Mouse (Mus musculus) heart, adult 2 months (tissue): ENCODE data around the gene Gm609. TPM values are rescaled to one million over a fixed set of nuclear protein-coding genes. Genes with fewer than 3 reads are reported as not detected.
"Not testable (repeated sequence)": the region's sequence is repeated elsewhere in the genome, so short reads cannot be mapped to it uniquely, and the experiment has no call there.

ENCODE experiments used
- DNase-seq, 2 experiments: peaks; one replicate each; pipeline ENCODE4 v3.0.0; 2021
- H3K27ac ChIP-seq: fragments of 200-600 bp; 2 replicates; pipeline ENCODE4 v1.8.1; 2022
- H3K27me3 ChIP-seq: fragments of 200-500 bp; 2 replicates; pipeline ENCODE4 v1.6.1; 2012; ENCODE audit warnings: mild to moderate bottlenecking, low read length, inconsistent platforms, mixed read lengths; ENCODE audit not compliant: control insufficient read depth, insufficient read depth
- H3K36me3 ChIP-seq: fragments of 200-500 bp; 2 replicates; pipeline ENCODE4 v1.6.1; 2012; ENCODE audit warnings: low read length, inconsistent platforms; ENCODE audit not compliant: control insufficient read depth, insufficient read depth
- H3K4me1 ChIP-seq: fragments of 200-500 bp; 2 replicates; pipeline ENCODE4 v1.6.1; 2011; ENCODE audit warnings: low read length; ENCODE audit not compliant: control insufficient read depth, insufficient read depth
- H3K4me3 ChIP-seq: fragments of 200-600 bp; 2 replicates; pipeline ENCODE4 v1.8.1; 2022
- H3K79me2 ChIP-seq: fragments of 200-500 bp; replicated peaks from 2 replicates; pipeline ENCODE4 v1.6.1; 2012; ENCODE audit warnings: mild to moderate bottlenecking, inconsistent platforms, low read length, moderate library complexity, mixed read lengths; ENCODE audit not compliant: control insufficient read depth, insufficient read depth
- H3K9ac ChIP-seq: fragments of 200-500 bp; 2 replicates; pipeline ENCODE4 v1.6.1; 2012; ENCODE audit warnings: low read depth, mild to moderate bottlenecking, control low read depth, inconsistent platforms, low read length, mixed read lengths
- CTCF ChIP-seq: fragments of 200-600 bp; IDR thresholded peaks from 2 replicates; pipeline ENCODE4 v1.8.1; 2022; ENCODE audit warnings: antibody characterized with exemption, mild to moderate bottlenecking, moderate library complexity
- EP300 ChIP-seq: fragments of 200-500 bp; IDR thresholded peaks from 2 replicates; pipeline ENCODE4 v1.6.1; 2011; ENCODE audit warnings: low read depth, low read length, control low read depth; ENCODE audit not compliant: insufficient read depth
- POLR2A ChIP-seq: fragments of 200-500 bp; IDR thresholded peaks from 2 replicates; pipeline ENCODE4 v1.6.1; 2011; ENCODE audit warnings: mild to moderate bottlenecking, low read depth, low read length, control low read depth; ENCODE audit not compliant: insufficient read depth
- WGBS: fragments of 180-500 bp; shearing (Covaris S2); methylation state at CpG from one replicate; pipeline ENCODE4 v1.1.7; 2018; 5-methylcytosine and 5-hydroxymethylcytosine counted together
- intact Hi-C: fragments of 180-260 bp; cut with DNase I; formaldehyde crosslinking; loops from one replicate; pipeline ENCODE4 v1.15.1; 2025
- polyA plus RNA-seq: library from polyadenylated mRNA; depleted of rRNA; stranded (reverse); fragments of >200 nt; gene quantifications from 2 replicates; pipeline ENCODE4 v1.2.3, GENCODE M21; 2012
- total RNA-seq, 2 experiments: library from RNA; stranded (reverse); gene quantifications; 2 replicates each; pipeline ENCODE4 v1.2.3; 2021

The Gm609 gene
- total and polyA plus RNA-seq, 3 experiments, result not detected

GRCm38 (mm10) chr16:45495326-45495725 lies 2.6 kb upstream of the Gm609 start:
- Histone ChIP-seq H3K4me1 (no peaks in the 10 kb centered on the region), H3K9ac (no peak overlapping the region), H3K27ac (no peak overlapping the region), H3K79me2 (no peaks in the 10 kb centered on the region), H3K27me3 (no peaks in the 10 kb centered on the region), H3K36me3 (no peaks in the 10 kb centered on the region), H3K4me3 (no peak overlapping the region)
- TF ChIP-seq POLR2A (no peak), CTCF (no peak), EP300 (no peak)
- intact Hi-C loops, result no loop called here
- DNase-seq, result no peak
- WGBS, result 29% methylated on average over 1 of the region's 1 CpGs

- Histone ChIP-seq H3K36me3 (no peaks in the 10 kb centered on the region), H3K27me3 (no peaks in the 10 kb centered on the region), H3K27ac (no peak overlapping the region), H3K4me1 (no peaks in the 10 kb centered on the region), H3K9ac (no peak overlapping the region), H3K4me3 (no peak overlapping the region), H3K79me2 (no peaks in the 10 kb centered on the region)
- no peak for TF ChIP-seq POLR2A
- TF ChIP-seq CTCF, result no peak
- no peak for TF ChIP-seq EP300
- no peak for DNase-seq
- intact Hi-C loops, result no loop called here
These were observed 15.8 kb downstream of the Gm609 start for GRCm38 (mm10) chr16:45476991-45477390.

GRCm38 (mm10) chr16:45471836-45472235 lies 20.9 kb downstream of the Gm609 start:
- H3K79me2 ChIP-seq, DNase-seq, H3K9ac ChIP-seq, H3K4me1 ChIP-seq, H3K4me3 ChIP-seq, H3K36me3 ChIP-seq, intact Hi-C loops, H3K27me3 ChIP-seq, H3K27ac ChIP-seq: not testable (repeated sequence)
- 56% methylated on average over 3 of the region's 3 CpGs for WGBS

GRCm38 (mm10) chr16:45454762-45455161 lies 38.0 kb downstream of the Gm609 start:
- no peak overlapping the region for H3K9ac ChIP-seq
- TF ChIP-seq POLR2A (no peak), CTCF (no peak), EP300 (no peak)
- H3K27ac ChIP-seq, result no peak overlapping the region
- DNase-seq, result no peak
- no peaks in the 10 kb centered on the region for H3K27me3 ChIP-seq
- intact Hi-C loops, result no loop called here
- no peaks in the 10 kb centered on the region for H3K36me3 ChIP-seq
- no peaks in the 10 kb centered on the region for H3K79me2 ChIP-seq
- no peaks in the 10 kb centered on the region for H3K4me1 ChIP-seq
- H3K4me3 ChIP-seq, result no peak overlapping the region

GRCm38 (mm10) chr16:45437230-45437739 lies 55.5 kb downstream of the Gm609 start:
- intact Hi-C loops, result no loop called here
- DNase-seq, result no peak
- Histone ChIP-seq H3K27me3 (no peaks in the 10 kb centered on the region), H3K36me3 (no peaks in the 10 kb centered on the region), H3K27ac (no peak overlapping the region), H3K4me1 (no peaks in the 10 kb centered on the region), H3K79me2 (no peaks in the 10 kb centered on the region), H3K9ac (no peak overlapping the region), H3K4me3 (no peak overlapping the region)
- WGBS, result 88% methylated on average over 1 of the region's 1 CpGs
- TF ChIP-seq CTCF, result no peak
- TF ChIP-seq EP300, result no peak
- TF ChIP-seq POLR2A, result no peak

- Histone ChIP-seq H3K27ac (no peak overlapping the region), H3K36me3 (no peaks in the 10 kb centered on the region), H3K4me1 (no peaks in the 10 kb centered on the region), H3K79me2 (no peaks in the 10 kb centered on the region), H3K27me3 (no peaks in the 10 kb centered on the region), H3K4me3 (no peak overlapping the region), H3K9ac (no peak overlapping the region)
- TF ChIP-seq POLR2A (no peak), EP300 (no peak), CTCF (no peak)
- intact Hi-C loops, result no loop called here
- no peak for DNase-seq
These were observed 57.2 kb downstream of the Gm609 start for GRCm38 (mm10) chr16:45435591-45435990.
